Mouse (Mus musculus) gastrocnemius, adult 18-20 months (tissue): Measurements from ENCODE around the gene Gm8126. TPM values are rescaled to one million over a fixed set of nuclear protein-coding genes. Genes with fewer than 3 reads are reported as not detected.
A peak's percentile ranks its signal among the peaks of the same experiment; 100 is the strongest.
"Not testable (repeated sequence)": the region's sequence is repeated elsewhere in the genome, so short reads cannot be mapped to it uniquely, and the experiment has no call there.

Source experiments
- DNase-seq: peaks from one replicate; pipeline ENCODE4 v3.0.0; 2021; ENCODE audit warnings: low spot score
- long read RNA-seq, 2 experiments: library from polyadenylated mRNA; stranded (forward); transcript quantifications; one replicate each; pipeline ENCODE4 v2.0.0; 2021
- total RNA-seq, 2 experiments: library from RNA; stranded (reverse); gene quantifications; 2 replicates each; pipeline ENCODE4 v1.2.3; 2021

The Gm8126 gene
- not detected for total RNA-seq
- long read RNA-seq, experiment 1 = 0 reads
- long read RNA-seq, experiment 2 = 0 reads

GRCm38 (mm10) chr14:43258349-43258748, at the start of gene Gm8126:
Gm8126 (plus strand) TSS chr14:43258649.
- DNase-seq = not testable (repeated sequence)

- not testable (repeated sequence) for DNase-seq
These were observed 23.2 kb upstream of the Gm8126 start, which contains the start of gene Gm8122 for GRCm38 (mm10) chr14:43235204-43235603. Gm8122 (minus strand) TSS chr14:43235304.

GRCm38 (mm10) chr14:43237769-43238168, 20.7 kb upstream of the Gm8126 start:
- not testable (repeated sequence) for DNase-seq

GRCm38 (mm10) chr14:43249611-43250170, 8.8 kb upstream of the Gm8126 start:
- not testable (repeated sequence) for DNase-seq

GRCm38 (mm10) chr14:43250549-43251253, 7.7 kb upstream of the Gm8126 start:
- not testable (repeated sequence) for DNase-seq

- not testable (repeated sequence) for DNase-seq
These were observed 1.9 kb upstream of the Gm8126 start for GRCm38 (mm10) chr14:43256511-43256910.

GRCm38 (mm10) chr14:43263421-43263820, 5.0 kb downstream of the Gm8126 start:
- DNase-seq = not testable (repeated sequence)

- not testable (repeated sequence) for DNase-seq
These were observed 10.2 kb downstream of the Gm8126 start for GRCm38 (mm10) chr14:43268521-43269084.

- DNase-seq = not testable (repeated sequence)
These were observed 10.8 kb downstream of the Gm8126 start for GRCm38 (mm10) chr14:43269211-43269610.

GRCm38 (mm10) chr14:43273161-43273560, 14.7 kb downstream of the Gm8126 start:
- DNase-seq = not testable (repeated sequence)

GRCm38 (mm10) chr14:43274986-43275511, 16.6 kb downstream of the Gm8126 start, which contains the start of gene Gm9732:
Gm9732 (plus strand) TSS chr14:43275036.
- peak; percentile 30 for DNase-seq

- not testable (repeated sequence) for DNase-seq
These were observed 17.3 kb downstream of the Gm8126 start for GRCm38 (mm10) chr14:43275752-43276151.

GRCm38 (mm10) chr14:43277468-43277867, 19.0 kb downstream of the Gm8126 start:
- peak; percentile 20 for DNase-seq

- DNase-seq = peak; percentile 21
These were observed 19.7 kb downstream of the Gm8126 start for GRCm38 (mm10) chr14:43278146-43278545.

GRCm38 (mm10) chr14:43278681-43279080, 20.2 kb downstream of the Gm8126 start:
- peak; percentile 11 for DNase-seq

GRCm38 (mm10) chr14:43293503-43293902, 35.1 kb downstream of the Gm8126 start, which contains the start of gene Gm8127:
Gm8127 (minus strand) TSS chr14:43293832.
- DNase-seq = not testable (repeated sequence)

Other genes with a start within 250 kb of the Gm8126 start
- not detected for gene Gm10376, start 243.0 kb upstream of the Gm8126 start, total RNA-seq
- not detected for gene Gm8094, start 182.0 kb upstream of the Gm8126 start, total RNA-seq
- gene Gm8104, start 158.0 kb upstream of the Gm8126 start, total RNA-seq = not detected
- gene Gm7233, start 78.8 kb upstream of the Gm8126 start, total RNA-seq = not detected
- not detected for gene Gm8122, start 23.3 kb upstream of the Gm8126 start, total RNA-seq
- gene Gm9732, start 16.4 kb downstream of the Gm8126 start, total RNA-seq = not detected
- gene Gm8127, start 35.2 kb downstream of the Gm8126 start, total RNA-seq = not detected
- not detected for gene 1700001F09Rik, start 89.2 kb downstream of the Gm8126 start, total RNA-seq
- gene Gm8138, start 157.7 kb downstream of the Gm8126 start, total RNA-seq = not detected